Mouse (Mus musculus) kidney, postnatal 36 days (tissue): ENCODE results near the gene Ahdc1.

ENCODE experiments used
- DNase-seq, 2 experiments: peaks; one replicate each; pipeline ENCODE4 v3.0.0; 2021 to 2022; ENCODE audit warnings: mixed read lengths in 2 of 2

Ahdc1 gene

DNA sequence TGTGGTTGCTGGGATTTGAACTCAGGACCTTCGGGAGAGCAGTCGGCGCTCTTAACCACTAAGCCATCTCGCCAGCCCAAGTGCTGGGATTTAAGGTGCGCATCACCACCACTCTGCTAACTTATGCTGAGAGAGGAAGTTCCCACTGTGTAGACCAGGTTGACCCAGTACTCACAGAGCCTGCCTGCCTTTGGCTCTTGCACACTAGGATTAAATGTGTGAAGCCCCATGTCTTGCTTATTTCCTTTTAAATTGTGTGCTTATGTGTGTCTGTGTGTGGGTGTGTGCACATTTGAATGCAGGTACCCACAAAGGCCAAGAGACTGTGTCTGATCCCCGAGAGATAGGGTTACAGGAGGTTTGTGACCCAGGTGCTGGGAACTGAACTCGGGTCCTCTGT lies 95.6 kb downstream of the Ahdc1 start:
- no peak for DNase-seq

DNA sequence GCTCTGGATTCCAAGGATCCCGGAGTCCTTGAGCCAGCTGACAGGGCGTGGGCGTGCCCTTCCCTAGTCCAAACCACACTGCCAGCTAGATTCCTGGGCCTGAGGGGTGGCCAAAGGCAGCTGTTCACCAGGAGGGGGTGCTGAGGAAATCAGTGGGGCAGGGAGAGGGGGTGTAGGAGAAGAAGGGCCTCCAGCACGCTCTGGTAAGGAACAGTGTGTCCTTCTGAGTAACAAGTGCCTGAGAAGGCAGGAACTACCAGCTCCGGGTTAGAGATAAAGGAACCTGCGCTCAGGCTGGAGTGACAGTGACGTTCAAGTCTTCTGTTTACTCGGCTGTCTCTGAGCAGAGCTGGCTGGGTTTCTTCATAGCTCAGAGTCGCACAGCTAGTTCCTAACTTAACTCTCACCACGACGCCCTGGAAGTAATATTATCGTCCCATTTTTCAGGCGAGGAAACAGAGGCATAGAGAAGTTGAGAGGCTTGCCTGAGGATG lies 96.8 kb downstream of the Ahdc1 start:
- DNase-seq: no peak

DNA sequence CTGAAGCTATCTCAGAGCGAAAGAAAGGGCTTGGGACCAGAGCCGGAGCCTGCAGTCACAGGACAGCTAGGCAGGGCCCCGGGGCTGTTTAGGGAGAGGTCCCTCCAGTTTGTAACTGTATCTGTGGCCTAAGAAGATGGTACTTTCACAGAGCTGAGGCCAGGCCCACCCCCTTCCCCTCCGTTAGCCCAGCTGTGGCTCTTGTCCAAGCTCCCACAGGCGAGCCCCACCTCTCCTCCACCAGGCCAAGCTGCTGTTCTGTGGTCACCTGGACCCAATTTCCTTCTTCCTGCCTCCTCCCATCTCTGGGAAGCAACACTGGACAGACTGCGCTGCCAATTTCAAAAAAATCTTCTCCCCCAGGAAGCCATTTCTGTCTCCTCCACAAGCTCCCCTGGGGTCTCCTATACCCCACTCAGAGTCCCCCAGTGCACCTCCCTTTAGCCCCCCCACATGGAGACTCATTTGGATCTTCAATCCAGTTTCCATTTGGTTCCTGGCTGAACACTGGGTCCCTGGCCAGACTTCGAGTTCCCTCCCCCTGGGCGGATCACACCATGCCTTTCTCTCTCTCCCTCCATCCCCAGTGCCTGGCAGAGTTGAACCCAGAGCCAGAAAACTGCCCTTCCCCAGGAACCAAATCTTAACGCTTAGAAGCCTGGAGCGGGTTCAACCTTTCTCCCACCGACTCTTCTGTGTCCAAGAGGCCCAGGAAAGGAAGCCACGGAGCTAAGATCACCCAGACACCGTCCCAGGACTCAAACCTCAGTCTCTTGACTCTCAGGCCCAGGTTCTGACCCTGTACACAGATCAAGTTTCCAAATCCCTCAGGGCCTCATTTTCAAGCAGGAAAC lies 97.6 kb downstream of the Ahdc1 start:
- no peak for DNase-seq

DNA sequence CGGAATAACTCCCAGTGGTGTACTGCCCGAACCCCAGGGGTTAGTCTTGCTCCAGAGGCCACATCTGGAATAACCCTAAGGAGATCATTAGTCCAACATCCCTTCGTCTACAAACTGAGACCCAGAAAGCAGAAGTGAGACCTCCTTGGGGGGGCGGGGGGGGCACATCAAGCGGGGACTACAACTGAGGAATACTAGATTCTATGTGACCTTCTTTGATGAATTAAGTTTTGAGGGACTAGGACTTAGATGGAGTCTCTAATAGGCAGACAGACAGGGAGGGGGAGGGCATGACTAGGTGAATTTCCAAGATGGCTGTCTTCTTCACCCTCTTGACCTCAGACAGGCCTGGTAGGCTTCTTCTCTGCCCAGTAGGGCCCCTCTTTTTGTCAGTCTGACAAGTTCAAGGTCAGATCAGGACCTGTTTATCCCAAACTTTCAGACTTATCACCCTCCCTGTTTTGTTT lies 98.3 kb downstream of the Ahdc1 start:
- DNase-seq: no peak

DNA sequence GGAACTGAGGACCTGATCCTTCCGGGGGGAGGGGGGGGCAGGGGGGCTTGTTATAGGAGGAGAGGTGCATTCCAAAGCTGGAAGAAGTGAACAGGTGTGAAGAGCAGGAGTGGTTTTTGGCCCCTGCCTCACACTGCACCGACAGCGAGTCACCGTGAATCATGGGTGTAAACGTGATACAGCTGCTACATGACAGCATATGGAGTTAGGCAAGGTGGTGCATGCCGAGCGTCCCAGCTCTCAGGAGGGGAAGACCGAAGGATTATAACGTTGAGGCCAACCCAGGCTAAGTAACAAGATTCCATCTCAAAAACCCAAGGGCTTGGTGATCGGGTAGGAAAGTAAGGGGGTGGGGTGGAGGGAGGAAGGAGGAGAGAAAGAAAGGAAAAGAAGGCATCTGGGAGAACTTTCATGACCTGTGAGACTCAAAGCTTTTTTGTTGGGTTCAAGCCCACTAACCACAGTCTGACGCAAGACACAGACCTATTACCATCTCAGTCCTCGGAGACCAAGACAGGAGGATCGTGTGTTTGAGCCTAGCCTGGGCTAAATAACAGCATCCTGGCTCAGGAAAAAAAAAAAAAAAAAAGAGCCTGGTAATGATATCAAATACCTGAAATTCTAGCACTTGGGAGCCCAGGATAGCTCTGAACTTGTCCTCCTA lies 101.2 kb downstream of the Ahdc1 start:
- no peak for DNase-seq

DNA sequence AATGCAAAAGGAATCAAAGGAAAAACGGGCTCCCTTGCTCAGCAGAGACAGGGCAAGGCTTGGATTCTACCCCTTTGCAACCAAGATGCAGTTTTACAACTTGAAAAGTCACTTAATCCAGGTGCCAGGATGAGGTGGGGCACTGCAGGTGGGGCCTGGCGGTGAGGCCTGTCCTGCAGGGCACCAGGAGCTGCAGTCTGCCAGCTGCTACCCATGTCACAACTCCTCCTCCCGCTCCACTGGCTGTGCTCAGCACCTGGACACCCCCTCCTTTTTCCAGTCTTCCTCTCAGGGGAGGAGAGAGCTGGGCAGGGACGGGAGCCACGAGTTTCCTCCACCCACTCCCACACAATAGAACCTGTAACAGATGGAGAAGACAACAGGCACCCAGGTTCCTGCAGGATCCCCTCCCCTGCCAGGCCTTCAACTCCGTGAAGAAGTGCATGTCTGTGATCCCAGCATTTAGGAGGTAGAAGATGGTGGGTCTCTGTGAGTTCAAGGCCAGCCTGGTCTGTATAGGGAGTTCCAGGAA lies 102.4 kb downstream of the Ahdc1 start:
- DNase-seq: no peak

DNA sequence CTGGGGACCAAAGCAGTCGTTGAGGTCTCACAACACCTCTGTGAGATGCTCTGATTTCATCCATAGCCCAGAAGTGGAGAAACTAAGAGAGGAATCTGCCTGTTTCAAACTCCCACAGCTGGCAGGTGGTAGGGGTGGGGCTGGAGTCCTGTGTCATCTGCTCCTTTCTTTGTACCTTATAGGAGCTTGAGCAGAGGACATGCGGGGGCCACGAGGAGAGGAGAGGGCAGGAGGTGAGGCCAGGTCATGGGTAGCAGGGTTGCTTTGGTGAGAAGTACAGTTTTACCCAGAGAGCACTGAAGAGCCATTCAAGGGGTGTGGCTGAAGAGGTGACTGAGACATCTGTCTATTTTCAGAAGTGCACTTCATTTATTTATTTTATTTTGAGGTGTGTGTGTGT lies 103.7 kb downstream of the Ahdc1 start:
- no peak for DNase-seq

DNA sequence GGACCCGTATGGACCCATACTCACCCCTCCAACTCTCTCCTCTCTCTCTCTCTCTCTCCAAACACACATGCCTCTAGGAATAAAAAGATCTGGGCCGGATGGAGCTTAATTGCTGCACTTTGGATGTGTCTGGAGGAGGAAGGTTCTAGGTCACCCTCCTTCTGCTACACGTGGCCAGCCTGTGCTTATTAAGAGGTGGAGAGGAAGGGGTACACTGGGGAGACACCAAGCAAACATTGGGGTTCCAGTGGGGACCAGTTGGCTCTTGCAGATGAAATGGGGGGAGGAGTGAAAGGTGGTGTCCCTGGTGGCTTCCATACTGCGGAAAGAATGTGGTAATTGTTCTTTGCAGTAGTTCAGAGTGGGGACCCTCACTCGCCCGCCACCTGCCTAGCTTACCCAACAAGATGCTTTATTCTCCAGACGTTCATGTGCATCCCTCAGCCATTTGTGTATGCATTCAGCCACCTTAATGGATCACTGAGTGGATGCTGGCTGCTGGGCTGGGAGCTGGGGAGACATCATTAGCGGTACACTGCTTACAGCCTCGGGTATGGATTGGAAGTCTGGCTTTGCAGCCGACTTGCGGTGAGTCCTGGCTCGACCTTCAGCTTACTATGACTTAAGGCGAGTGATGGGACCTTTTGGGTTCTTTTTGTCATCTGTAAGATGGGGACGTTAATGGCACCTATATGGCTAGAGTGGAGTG lies 104.8 kb downstream of the Ahdc1 start:
- DNase-seq: no peak

DNA sequence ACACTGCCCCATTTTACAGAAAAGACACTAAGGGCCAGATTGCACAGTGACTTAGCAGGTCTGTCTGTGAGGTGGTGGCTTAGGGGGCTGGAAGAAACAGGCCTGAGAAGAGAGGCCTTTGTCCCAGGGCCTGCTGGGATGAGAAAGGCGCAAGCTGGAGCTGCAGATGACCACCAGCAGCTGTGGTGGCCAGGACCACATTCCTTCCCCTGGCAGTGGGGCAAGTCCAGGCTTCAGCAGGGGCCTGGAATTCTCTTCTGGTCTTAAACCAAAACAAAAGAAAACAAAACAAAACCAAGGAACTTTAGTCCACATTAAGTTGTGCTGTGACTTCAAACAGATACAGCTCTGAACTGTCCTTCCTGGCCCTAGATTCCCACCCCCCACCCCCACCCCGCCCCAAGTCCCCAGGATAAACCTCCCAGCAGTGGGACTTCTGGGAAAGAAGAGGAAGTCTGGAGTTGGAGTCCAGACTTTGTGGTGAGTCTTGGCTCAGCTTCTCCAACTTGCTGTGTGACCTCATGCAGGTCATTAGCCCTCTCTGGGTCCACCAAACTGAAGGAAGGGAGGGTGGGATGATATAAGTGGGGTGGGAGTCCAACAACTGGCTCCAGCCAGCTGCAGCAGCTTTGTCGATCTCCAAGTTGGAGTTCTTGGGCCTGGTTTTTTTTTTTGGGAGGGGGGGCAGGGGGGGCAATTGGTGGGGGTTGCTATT lies 105.9 kb downstream of the Ahdc1 start:
- peak; percentile 22 to 32 for DNase-seq

DNA sequence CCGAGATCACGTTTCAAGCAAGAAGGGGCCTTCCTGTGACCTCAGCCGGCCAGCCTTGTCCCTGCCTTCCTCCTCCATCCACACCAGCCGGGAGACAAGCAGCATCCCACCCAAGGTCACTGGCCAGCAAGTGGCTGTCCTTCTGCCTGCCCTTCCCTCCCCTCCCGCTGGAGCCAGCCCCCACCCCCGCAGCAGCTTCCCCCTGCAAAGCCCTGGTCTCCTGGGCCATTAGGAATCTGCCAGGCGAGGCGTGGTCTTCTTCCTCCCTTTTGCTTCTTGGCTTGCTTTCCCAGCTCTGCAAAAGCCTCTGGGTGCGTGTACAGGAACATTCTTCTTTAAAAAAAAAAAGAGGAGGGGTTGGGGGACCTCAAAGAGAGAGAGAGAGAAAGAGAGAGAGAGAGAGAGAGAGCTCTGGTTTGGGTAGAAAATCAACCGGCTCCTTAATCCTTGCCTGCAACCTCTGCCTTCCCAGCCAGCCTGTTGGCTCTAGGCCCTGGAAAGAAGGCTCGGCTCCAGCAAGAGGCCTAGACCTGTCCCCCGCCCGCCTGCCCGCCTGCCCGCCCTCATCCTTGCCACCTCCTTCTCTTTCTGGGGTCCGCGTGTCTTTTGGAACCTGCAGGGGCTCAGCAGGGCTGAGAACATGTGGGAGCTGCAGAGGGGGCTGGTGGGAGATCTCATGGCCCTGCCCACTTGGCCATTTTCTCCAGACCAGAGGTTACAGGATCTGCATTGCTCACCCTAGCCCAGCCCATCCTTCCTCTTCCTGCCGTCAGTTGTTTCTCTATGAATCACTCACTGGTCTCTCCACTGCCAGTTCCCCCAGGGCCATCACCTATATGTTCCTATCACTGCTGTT lies 106.7 kb downstream of the Ahdc1 start:
- DNase-seq: peak; percentile 80 to 84

DNA sequence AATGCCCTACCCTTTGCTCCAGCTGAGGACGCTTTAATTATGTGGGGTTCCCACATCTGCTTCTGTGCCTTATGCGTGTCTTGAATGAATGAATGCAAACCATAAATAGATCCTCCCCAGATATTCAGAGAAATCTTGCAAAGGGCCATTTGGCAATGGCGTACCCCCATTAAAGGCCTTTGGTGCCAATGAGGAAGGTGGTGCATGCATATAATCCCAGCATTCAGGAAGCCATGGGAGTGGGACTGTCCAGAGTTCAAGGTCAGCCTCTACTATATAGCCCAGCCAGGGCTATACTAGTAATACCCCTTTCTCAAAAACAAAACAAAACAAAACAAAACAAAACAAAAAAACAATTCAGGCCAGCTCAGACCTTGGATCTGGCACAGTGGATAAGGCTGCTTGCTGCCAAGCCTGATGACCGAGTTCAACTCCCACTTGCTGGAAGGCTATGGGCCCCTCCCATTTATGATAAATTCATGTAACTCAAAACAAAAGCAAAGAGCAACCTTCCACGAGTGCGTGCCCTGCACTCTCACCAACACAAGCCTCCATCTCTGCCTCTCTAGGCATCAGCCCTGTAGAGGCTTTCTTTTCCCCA lies 107.8 kb downstream of the Ahdc1 start:
- DNase-seq: no peak

DNA sequence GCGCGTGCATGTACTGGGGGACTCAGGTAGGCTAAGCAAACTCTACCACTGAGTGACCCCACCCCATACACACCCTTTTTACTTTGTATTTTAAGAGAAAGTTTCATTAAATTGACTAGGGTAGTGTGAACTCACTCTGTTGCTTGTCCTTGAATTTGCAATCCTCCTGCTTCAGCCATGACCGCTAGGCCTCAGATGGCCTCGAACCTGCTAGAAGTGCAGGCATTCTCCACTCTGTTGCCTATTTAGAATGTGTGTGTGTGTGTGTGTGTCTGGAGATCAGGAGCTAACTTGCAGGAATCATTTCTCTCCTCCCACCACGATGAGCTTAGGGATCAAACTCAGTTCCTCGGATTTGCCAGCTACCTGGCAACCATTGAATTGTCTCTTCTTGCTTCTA lies 108.5 kb downstream of the Ahdc1 start:
- DNase-seq: no peak

DNA sequence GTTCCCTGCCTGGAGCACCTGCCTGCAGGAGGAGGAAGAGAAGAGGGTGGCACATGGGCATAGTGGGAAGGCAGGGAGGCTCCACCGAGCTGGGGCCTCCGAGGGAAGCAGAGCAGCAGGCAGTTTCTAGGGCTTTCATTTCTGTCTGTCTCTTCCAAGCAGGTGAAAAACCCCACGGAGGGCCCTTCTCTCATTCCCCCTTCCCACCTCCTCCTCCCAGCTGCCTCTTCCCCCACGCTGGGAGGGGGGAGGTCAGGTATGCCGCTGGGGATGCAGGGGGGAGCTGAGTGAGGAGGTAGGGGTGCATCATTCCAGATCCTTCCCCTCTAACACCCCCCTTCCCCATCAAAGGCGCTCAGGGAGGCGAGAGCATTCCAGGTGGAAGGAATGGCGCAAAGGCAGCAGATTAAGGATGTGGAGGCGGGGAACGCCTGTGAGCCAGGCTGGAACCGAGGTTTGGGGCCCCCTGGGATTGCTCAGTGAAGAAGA lies 109.8 kb downstream of the Ahdc1 start:
- no peak for DNase-seq

DNA sequence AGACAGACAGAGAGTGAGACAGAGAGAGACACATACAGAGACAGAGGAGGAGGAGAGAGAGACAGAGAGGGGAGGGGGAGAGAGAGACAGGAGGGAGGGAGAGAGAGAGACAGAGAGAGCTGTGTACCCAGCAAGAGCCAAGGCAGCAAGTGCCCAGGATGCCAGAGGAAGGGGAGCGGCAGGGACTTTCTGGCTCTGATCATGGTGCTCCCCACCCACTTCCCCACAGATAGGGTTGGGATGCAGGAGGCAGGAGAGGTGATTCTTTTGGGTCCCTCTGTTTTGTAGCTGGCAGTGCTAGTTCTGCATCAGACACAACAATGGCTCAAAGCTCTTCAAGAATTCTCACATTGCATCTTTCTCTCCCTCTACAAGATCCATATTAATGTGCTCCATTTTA lies 110.4 kb downstream of the Ahdc1 start:
- peak in 1 of 2 experiments; percentile 21 for DNase-seq

DNA sequence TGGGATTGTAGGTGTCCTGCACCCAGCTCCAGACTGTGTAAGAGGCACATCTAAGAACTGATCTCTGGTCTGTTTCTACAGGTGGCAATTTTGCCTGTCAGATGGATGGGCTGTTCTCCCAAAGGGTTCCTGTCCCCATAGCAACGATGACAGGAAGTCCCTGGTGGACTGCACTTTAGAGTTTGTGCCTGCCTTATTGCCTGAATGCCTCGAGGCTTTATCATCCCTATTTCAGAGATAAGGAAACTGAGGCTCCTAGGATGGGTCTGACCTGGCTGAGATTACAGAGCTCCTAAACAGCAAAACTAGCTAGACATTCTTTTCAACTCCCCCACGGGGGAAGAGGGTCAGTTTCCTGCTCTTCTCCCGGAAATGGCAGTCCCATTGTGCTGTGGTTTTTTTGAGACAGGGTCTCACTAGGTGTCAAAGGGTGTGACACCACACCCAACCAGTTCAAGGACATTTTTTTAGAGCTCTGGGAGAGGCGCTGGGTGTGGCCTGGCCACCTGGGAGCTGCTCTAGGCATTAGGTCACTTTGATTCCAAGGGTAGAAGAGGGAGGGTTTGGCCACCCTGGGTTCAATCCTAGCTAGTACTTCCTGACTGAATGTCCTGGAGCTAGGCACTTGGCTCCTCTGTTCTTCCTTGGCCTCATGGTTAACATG lies 111.0 kb downstream of the Ahdc1 start:
- peak; percentile 18 to 31 for DNase-seq

DNA sequence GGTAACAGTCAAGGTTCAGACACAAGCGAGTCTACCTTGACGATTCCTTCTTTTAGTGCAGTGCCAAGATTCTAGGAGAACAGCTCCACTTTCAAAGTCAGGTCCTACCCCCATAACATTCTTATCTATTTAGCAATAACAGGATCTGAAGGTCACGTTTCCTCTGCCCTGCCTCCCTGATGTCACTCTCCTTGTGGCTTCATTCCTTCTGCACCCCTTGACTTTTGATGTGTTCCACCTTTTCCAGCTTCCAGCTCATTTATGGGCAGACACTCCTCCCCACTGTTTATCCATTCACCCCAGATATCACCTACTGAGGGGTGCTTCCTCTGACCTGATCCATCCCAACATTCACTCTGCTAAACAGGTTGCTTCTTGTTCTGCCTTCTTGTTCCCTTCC lies 116.0 kb downstream of the Ahdc1 start:
- no peak for DNase-seq
